Mouse (Mus musculus) adrenal gland (tissue): ENCODE measurements around the gene Vsig10l.

ENCODE experiments used
- intact Hi-C: fragments of 180-260 bp; cut with DNase I; formaldehyde crosslinking; loops from one replicate; pipeline ENCODE4 v1.15.1; 2025
- microRNA-seq, 2 experiments: library from miRNA; unstranded; fragments of <30 nt; microRNA quantifications; one replicate each; pipeline ENCODE4; 2019

Gene Vsig10l

GRCm38 (mm10) chr7:43518341-43518740, 55.4 kb downstream of the Vsig10l start:
- intact Hi-C loops = no loop called here

Small RNAs within 50 kb of the gene (microRNA-seq; reads per million reads assigned to microRNA genes)
- gene Mir7051 = 0.80 to 0.99 reads per million in 2 experiments
